Mouse (Mus musculus): Measurements from ENCODE around the gene Cux1. TPM values are rescaled to one million over a fixed set of nuclear protein-coding genes. Genes with fewer than 3 reads are reported as not detected.
"Not testable (repeated sequence)": the region's sequence is repeated elsewhere in the genome, so short reads cannot be mapped to it uniquely, and the experiment has no call there.

The Cux1 gene
- total RNA-seq, 2 experiments from 2014 or later = 87.0 to 97.5 TPM

DNA sequence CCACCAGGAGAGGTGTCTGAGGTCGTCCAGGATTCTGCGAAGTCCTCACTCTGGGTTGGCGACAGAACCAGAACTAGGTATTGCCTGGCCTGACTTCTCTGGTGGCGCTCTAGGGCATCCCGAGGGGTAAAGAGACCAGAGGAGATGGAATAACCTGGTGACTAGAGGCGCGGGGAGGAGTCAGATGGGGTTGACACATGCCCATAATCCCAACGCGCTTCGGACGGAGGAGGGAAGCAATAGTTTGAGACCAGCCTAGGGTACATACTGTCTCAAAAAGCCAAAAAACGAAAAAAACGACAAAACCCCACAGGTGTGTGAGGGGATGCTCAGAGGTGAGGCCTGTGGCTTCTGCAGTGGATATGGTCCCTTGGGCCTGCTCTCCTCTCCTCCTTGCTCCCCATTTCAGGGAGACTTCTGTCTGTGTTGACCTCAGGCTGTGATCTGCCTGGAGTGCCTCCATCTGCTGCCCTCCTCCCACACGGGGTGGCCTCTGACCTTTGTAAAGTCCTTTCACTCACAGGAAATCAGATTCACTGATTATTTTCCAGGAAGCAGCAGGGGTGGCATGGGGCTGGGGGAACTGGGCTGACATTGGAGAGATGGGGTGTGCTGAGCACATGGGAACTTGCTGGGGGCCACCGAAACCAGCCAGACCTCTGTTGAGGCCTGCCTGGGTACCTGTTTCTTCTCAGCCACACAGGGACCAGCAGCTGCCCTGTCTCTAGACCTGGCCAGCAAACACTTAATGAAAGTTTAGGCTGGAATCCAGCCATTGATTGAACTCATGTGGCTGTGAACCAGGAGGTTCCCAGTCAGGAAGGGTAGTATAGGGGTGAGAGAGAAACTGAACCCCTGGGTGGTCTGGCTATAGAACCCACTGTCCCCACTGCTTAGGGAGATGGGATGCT lies 321.5 kb downstream of the Cux1 start:
- DNase-seq = no peak

DNA sequence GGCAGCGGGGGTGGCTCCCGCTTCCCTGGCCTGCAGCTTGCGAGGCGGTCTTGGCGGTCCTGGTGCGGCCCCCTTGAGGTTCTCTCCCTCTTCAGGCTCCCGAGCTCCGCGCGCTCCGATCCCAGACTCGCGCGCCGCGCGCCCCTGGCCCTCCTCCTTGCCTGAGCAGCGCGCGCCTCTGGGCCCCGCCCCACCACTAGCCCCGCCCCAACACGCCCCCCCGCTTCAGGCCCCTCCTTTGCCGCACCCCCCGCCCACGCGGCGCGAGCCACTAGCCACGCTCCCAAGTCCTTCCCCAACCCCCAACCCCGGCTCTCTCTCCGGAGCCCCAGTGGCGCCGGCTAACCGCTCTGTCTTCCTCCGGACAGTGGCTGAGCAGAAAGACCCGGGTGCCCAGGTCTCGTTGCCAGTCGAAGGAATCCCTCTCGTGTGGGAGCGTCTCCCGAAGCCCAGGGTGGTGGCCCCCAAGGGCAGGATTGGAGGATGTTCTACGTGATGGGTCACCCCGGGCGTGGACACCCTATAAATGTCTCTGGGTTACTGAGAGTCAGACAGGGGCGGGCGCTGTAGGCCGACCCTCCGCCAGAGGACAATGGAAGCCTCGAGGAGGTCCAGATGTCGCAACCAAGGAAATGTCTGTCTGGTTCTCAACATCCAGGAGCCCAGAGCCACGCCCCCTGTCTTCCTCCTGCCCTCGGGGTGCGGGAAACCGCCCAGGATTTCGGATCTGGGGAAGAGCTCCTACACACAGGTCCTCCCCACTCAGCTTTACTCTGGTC lies 322.3 kb downstream of the Cux1 start:
- peak; percentile 91 for DNase-seq

GRCm38 (mm10) chr5:136243851-136244761 lies 323.2 kb downstream of the Cux1 start:
- DNase-seq = no peak

DNA sequence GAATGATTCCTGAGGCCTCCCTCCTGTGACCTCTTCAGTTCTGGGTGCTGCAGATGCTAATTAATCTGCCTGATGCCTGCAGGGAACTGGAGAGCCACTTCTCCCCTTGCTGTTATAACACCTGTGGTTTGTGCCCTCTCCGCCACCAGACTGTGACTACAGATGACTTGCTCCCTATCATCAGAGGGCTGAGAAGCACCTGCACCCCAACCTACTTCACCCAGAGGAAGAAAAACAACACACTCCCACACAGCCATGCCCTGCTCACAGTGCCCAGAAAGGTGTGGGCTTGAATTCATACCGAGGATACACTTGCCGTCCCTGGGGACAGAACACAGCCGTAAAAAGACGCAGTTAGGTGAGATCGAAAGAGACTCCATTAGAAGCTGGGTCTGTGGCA lies 326.1 kb downstream of the Cux1 start:
- no peak for DNase-seq

GRCm38 (mm10) chr5:136240381-136240780 lies 326.9 kb downstream of the Cux1 start:
- DNase-seq = no peak

- no peak for DNase-seq
Observed at GRCm38 (mm10) chr5:136237607-136238006, 329.7 kb downstream of the Cux1 start.

DNA sequence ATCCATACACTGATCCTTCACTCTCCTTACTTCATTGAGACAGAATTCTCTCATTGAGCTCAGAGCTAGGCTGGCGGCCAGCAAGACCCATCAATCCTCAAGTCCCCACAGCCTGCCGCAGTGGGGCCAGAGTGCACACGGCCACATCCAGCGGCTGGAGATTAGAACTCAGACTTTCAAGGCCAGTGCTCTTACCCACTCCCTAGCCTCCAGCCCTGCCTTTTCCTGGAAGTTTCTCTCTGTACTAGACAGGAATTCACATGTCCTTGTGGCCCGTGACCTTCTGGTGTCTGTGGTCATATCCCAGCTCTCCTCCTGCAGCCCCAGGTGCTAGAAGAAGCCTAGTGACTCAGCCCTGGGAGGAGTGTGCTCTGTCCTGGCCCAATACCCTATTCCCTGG lies 330.7 kb downstream of the Cux1 start:
- DNase-seq = no peak

DNA sequence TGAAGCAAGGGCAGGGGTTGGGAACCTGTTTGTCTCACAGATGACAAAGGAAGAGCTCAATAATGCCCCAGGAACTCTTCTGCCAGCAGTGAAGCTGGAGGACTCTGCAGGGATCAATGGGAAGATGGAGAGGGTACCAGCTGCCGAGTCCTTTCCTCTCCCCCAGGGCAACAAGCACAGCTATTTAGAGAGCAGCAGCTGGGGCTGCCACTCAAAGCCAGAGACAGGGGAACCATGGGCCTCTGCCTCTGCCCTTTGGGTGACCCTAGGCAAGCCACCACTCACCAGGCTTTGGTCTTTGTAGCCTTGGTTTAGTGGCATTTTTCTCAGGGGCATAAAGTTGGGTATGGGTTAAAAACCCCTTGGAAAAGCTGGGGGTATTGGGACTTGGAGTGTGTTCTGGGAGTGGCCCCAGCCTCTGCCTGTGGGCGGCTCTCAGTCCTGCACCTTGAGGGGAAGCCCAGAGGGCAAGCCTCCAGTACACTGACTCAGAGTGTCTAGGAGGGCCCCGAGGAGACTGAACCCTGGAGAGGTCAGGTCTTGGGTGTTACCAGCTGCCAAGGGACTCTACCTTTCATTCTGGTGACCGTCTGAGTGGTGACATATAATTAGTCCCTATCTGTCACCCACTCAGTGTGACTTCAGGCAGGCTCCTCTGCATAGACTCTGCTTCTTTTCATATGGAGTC lies 336.8 kb downstream of the Cux1 start:
- DNase-seq = peak; percentile 61

GRCm38 (mm10) chr5:136226246-136226876 lies 340.9 kb downstream of the Cux1 start:
- no peak for DNase-seq

- DNase-seq = no peak
Observed at GRCm38 (mm10) chr5:136218585-136218984, 348.7 kb downstream of the Cux1 start.

GRCm38 (mm10) chr5:136217932-136218381 lies 349.3 kb downstream of the Cux1 start:
- no peak for DNase-seq

- DNase-seq = no peak
Observed at GRCm38 (mm10) chr5:136217004-136217665, 350.2 kb downstream of the Cux1 start.

DNA sequence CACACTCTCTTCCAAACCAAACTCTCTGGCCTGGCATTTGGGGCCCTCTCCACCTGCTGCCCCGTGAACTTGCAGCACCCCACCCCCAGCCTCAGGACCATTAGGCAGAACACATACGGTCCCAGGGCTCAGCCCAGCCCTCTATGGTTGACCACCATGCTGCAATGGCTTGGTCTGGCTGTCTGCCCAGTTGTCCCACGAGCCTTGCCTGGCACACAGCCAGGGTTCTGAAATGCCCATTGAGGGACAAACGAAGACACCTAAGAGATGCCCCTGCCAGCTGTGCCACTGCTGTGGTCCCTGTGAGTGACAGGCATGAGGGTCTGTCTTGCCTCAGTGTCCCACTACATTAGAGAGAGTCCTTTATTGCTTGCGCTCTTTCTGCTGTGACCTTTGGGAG lies 351.3 kb downstream of the Cux1 start:
- DNase-seq = no peak

DNA sequence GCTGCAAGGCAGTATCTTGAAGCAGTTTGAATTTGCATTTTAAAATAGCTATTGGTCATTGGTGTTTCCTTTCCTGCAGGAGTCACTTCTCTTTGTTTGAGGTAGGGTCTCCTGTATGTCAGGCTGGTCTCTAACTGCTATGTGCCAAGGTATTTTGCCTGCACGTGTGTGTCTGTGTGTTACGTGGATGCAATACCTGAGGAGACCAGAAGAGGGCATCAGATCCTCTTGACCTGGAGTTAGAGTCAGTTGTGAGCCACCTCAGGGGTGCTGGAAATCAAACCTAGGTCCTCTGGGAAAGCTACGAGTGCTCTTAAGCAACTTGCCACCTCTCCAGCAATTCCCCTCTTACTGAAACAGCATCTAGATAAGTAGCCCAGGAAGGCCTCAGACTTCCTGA lies 352.1 kb downstream of the Cux1 start:
- no peak for DNase-seq

- DNase-seq = no peak
Observed at GRCm38 (mm10) chr5:136213716-136214115, 353.6 kb downstream of the Cux1 start.

DNA sequence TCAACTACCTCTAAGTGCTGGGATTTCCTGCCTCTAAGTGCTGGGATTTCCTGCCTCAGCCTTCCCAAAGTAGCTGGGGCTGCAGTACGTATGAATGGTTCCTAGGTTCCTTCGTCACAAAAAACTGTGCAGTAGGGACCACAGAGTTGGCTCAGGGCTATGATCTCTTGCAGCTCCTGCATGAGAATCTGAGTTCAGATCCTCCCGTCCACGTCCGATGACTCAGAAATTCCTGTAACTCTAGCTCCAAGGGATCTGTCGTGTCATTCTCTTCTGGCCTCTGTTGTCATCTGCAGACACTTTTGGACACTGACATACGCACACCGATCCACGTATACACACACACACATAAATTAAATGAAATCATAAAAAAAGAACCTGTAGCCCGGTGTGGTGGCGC lies 354.6 kb downstream of the Cux1 start:
- DNase-seq = no peak

- DNase-seq = not testable (repeated sequence)
Observed at GRCm38 (mm10) chr5:136211341-136212102, 355.8 kb downstream of the Cux1 start.

GRCm38 (mm10) chr5:136210549-136210948 lies 356.7 kb downstream of the Cux1 start:
- no peak for DNase-seq

GRCm38 (mm10) chr5:136201832-136202231 lies 365.5 kb downstream of the Cux1 start:
- DNase-seq = peak; percentile 53

- no peak for DNase-seq
Observed at GRCm38 (mm10) chr5:136199526-136199925, 367.8 kb downstream of the Cux1 start.

Data from gastrocnemius, postnatal 10 days (tissue).